Mouse (Mus musculus): Measurements from ENCODE around the gene Kptn.

- TF ChIP-seq CTCF (IDR thresholded peaks at IDR 0.05; ENCODE audit: low read depth, low read length) (peak; percentile 85), TAL1 (conservative IDR thresholded peaks at IDR 0.05; ENCODE audit: low read depth, low read length) (no peak), GATA1 (IDR thresholded peaks at IDR 0.05; ENCODE audit: borderline replicate concordance, low read length) (no peak)
Observed at GRCm38 (mm10) chr7:16119569-16120261, at the start of gene Kptn.
